Comparison of ENCODE assay signal across 8 mouse cellular contexts in the genomic region with DNA sequence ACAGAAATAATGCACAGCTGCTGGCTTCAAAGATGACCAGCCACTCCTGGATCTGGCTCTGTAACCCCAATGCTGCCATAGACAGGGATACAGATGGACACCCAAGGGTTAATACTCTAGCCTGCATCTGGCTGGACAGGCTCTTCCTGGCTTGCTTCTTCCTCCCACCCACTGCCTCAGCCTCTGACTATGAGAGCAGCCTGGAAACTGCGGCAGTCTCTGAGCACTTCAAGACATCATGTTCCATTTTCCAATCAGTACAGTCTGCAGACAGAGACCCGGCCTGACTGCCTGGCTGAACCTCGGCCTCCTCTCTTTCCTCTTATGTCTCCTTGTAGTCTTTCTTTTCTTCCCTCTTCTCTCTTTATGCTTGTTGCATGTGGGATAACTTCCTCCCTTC. TPM values are rescaled to one million over a fixed set of nuclear protein-coding genes. Genes with fewer than 3 reads are reported as not detected.
DNase-seq lines count a peak whose midpoint lies in the region; ATAC-seq and TF ChIP-seq lines count a peak whose summit lies in the region.

No protein-coding gene starts in this region.

- peak overlapping the region; percentile 83 for H3K9ac ChIP-seq in forebrain, embryonic 13.5 days
- H3K9ac ChIP-seq in intestine, embryonic 14.5 days (ENCODE audit: low read length): peak overlapping the region; percentile 83; the same call in 1 of the 2 replicates
- H3K9ac ChIP-seq in midbrain, postnatal 0 days (replicated peaks; ENCODE audit: low read length, poor library complexity, severe bottlenecking): 0 out of 2 replicates have a peak overlapping the region, but pooled peaks have one; percentile 19

- H3K27ac ChIP-seq in gastrocnemius, adult 2 months: peak overlapping the region; percentile 97
- no peak overlapping the region for H3K27ac ChIP-seq in forebrain, embryonic 13.5 days
- H3K27ac ChIP-seq in intestine, embryonic 14.5 days (ENCODE audit: low read depth): no peak overlapping the region
- no peak overlapping the region for H3K27ac ChIP-seq in midbrain, postnatal 0 days (ENCODE audit: low read depth, low read length)

- ATAC-seq in forebrain, embryonic 13.5 days: no peak
- ATAC-seq in intestine, embryonic 14.5 days (replicated peaks; ENCODE audit: low FRiP score, low TSS enrichment, low read depth): 0 out of 2 replicates have a peak, but pooled peaks have one; percentile 30
- ATAC-seq in midbrain, postnatal 0 days (ENCODE audit: low FRiP score): no peak

- no peak for TF ChIP-seq CTCF in gastrocnemius, adult 2 months (IDR thresholded peaks at IDR 0.05)
- TF ChIP-seq CTCF in C2C12 (IDR thresholded peaks at IDR 0.05; ENCODE audit: control insufficient read depth, insufficient read depth, insufficient read length): no peak
- TF ChIP-seq CTCF in midbrain, postnatal 0 days (IDR thresholded peaks at IDR 0.05): no peak

- H3K4me1 ChIP-seq in forebrain, embryonic 13.5 days: peaks cover 34% of the 10 kb centered on the region
- peaks cover 9% of the 10 kb centered on the region for H3K4me1 ChIP-seq in intestine, embryonic 14.5 days (replicated peaks; ENCODE audit: control insufficient read depth, insufficient read depth, low read length)
- no peaks in the 10 kb centered on the region for H3K4me1 ChIP-seq in midbrain, postnatal 0 days (ENCODE audit: insufficient read depth, low read length)

- intact Hi-C loops in gastrocnemius, adult 2 months (cut with DNase I): no loop called here
- intact Hi-C loops in gastrocnemius, postnatal 36 days (cut with DNase I): no loop called here

- no peaks in the 10 kb centered on the region for H3K9me3 ChIP-seq in forebrain, embryonic 13.5 days (replicated peaks)
- H3K9me3 ChIP-seq in intestine, embryonic 14.5 days (ENCODE audit: control insufficient read depth, low read length): no peaks in the 10 kb centered on the region
- H3K9me3 ChIP-seq in midbrain, postnatal 0 days (ENCODE audit: low read length): no peaks in the 10 kb centered on the region

- DNase-seq in gastrocnemius, adult 2 months: peak; percentile 58
- no peak for DNase-seq in gastrocnemius, postnatal 36 days
- peak; percentile 61 for DNase-seq in intestine, embryonic 14.5 days (ENCODE audit: low spot score)
- no peak for DNase-seq in midbrain, postnatal 0 days (ENCODE audit: low spot score)
- no peak for DNase-seq in ovary, postnatal 36 days (ENCODE audit: low spot score)
- no peak for DNase-seq in right cerebral cortex, postnatal 25 days

- H3K36me3 ChIP-seq in C2C12 (ENCODE audit: control insufficient read depth, insufficient read depth): peaks cover 55% of the 10 kb centered on the region
- no peaks in the 10 kb centered on the region for H3K36me3 ChIP-seq in forebrain, embryonic 13.5 days (ENCODE audit: poor library complexity, severe bottlenecking)
- H3K36me3 ChIP-seq in intestine, embryonic 14.5 days (ENCODE audit: control insufficient read depth, insufficient read depth, low read length): peaks cover 18% of the 10 kb centered on the region
- 0 out of 2 replicates have a peak, but pooled peaks cover 2% of the 10 kb centered on the region for H3K36me3 ChIP-seq in midbrain, postnatal 0 days (ENCODE audit: insufficient read depth, low read length)

- H3ac ChIP-seq in C2C12 (ENCODE audit: control insufficient read depth, insufficient read length, low read depth): peak overlapping the region; percentile 98

- no peaks in the 10 kb centered on the region for H3K27me3 ChIP-seq in C2C12 (ENCODE audit: control insufficient read depth, insufficient read depth, insufficient read length)
- H3K27me3 ChIP-seq in forebrain, embryonic 13.5 days: 0 out of 2 replicates have a peak, but pooled peaks cover 4% of the 10 kb centered on the region
- H3K27me3 ChIP-seq in intestine, embryonic 14.5 days (replicated peaks; ENCODE audit: control insufficient read depth, insufficient read depth, low read length): no peaks in the 10 kb centered on the region
- no peaks in the 10 kb centered on the region for H3K27me3 ChIP-seq in midbrain, postnatal 0 days (ENCODE audit: insufficient read depth, low read length)

- H3K4me3 ChIP-seq in gastrocnemius, adult 2 months: peak overlapping the region; percentile 98
- peak overlapping the region; percentile 90 for H3K4me3 ChIP-seq in C2C12 (ENCODE audit: insufficient read depth, poor library complexity, severe bottlenecking)
- H3K4me3 ChIP-seq in forebrain, embryonic 13.5 days: peak overlapping the region; percentile 56
- H3K4me3 ChIP-seq in intestine, embryonic 14.5 days (ENCODE audit: low read depth, low read length): peak overlapping the region; percentile 67
- H3K4me3 ChIP-seq in midbrain, postnatal 0 days (ENCODE audit: low read depth, low read length): peak overlapping the region; percentile 62

- 33% methylated on average over 3 of the region's 3 CpGs for WGBS in forebrain, embryonic 13.5 days
- WGBS in intestine, embryonic 14.5 days: 7% methylated on average over 3 of the region's 3 CpGs
- 28% methylated on average over 3 of the region's 3 CpGs for WGBS in midbrain, postnatal 0 days

- peak overlapping the region; percentile 84 for H3K4me2 ChIP-seq in forebrain, embryonic 13.5 days
- peak overlapping the region; percentile 77 for H3K4me2 ChIP-seq in intestine, embryonic 14.5 days (ENCODE audit: low read length)
- H3K4me2 ChIP-seq in midbrain, postnatal 0 days (ENCODE audit: low read depth, low read length, poor library complexity, severe bottlenecking): peak overlapping the region; percentile 95

- H3K79me2 ChIP-seq in C2C12 (ENCODE audit: control insufficient read depth, insufficient read depth): peaks cover 65% of the 10 kb centered on the region

- peaks cover 60% of the 10 kb centered on the region for H3K79me3 ChIP-seq in C2C12 (ENCODE audit: low read depth)

TF ChIP-seq in C2C12, 6 proteins besides CTCF, POLR2A, EP300 and RAD21:
- TF ChIP-seq MYOG (IDR thresholded peaks at IDR 0.05; ENCODE audit: control insufficient read depth, extremely low read depth, insufficient read length) (no peak), CEBPB (IDR thresholded peaks at IDR 0.05; ENCODE audit: low read depth) (no peak), MYOD1 (IDR thresholded peaks at IDR 0.05; ENCODE audit: control insufficient read depth, insufficient read length, low read depth) (no peak), FOSL1 (IDR thresholded peaks at IDR 0.05; ENCODE audit: insufficient read depth, low read length, poor library complexity, severe bottlenecking) (no peak), MAX (IDR thresholded peaks at IDR 0.05) (no peak), USF1 (IDR thresholded peaks at IDR 0.05; ENCODE audit: low read depth) (no peak)
TF ChIP-seq in C2C12: peak in this region for 0.

RNA-seq across cellular contexts. Expression of a gene that starts 1.6 kb away (rescaled TPM):
- 1 to 10 TPM; 7.9 to 8.5 TPM for total RNA-seq in gastrocnemius, adult 2 months (2021)
- total RNA-seq in gastrocnemius, postnatal 36 days (2021): 1 to 10 TPM; 6.0 to 9.7 TPM
- 169 TPM for polyA plus RNA-seq in C2C12 (2012; fragmentation: generic; extraction: Trizol)
- 4.5 and 4.9 TPM in 2 replicates for polyA plus RNA-seq in forebrain, embryonic 13.5 days (2015; fragmentation: Nextera tagmentation; extraction: Ambion mirVana)
- 13.3 and 13.6 TPM in 2 replicates for polyA plus RNA-seq in intestine, embryonic 14.5 days (2014; fragmentation: Nextera tagmentation; extraction: Ambion mirVana)
- total RNA-seq in midbrain, postnatal 0 days (2014; rRNA removed): 10.6 and 12.3 TPM in 2 replicates
- polyA plus RNA-seq in midbrain, postnatal 0 days (2015; fragmentation: Nextera tagmentation; extraction: Ambion mirVana): 8.1 and 10.9 TPM in 2 replicates

Comparison
In these comparisons a context has a peak if more than half of its experiments do, and no peak if none do; other contexts are left out.
1. DNase-seq: peak in gastrocnemius, adult 2 months (single experiment) and intestine, embryonic 14.5 days (single experiment); none in gastrocnemius, postnatal 36 days (0 of 2), midbrain, postnatal 0 days (single experiment), ovary, postnatal 36 days (single experiment) and right cerebral cortex, postnatal 25 days (single experiment).
2. H3K9ac ChIP-seq: peak in every context shown above with its lines; median percentile 83 in forebrain, embryonic 13.5 days; 83 in intestine, embryonic 14.5 days; 19 in midbrain, postnatal 0 days.
3. RNA of a gene that starts 1.6 kb away (polyA plus RNA-seq): 169 TPM in C2C12 (single experiment); 13.3 to 13.6 TPM in intestine, embryonic 14.5 days, 8.1 to 10.9 TPM in midbrain, postnatal 0 days and 4.5 to 4.9 TPM in forebrain, embryonic 13.5 days; every median in the first group is over 10 times any median in the second.
4. Peak in every context shown above with its lines, with median percentiles within 50 percentile points of each other: H3K4me3 ChIP-seq and H3K4me2 ChIP-seq.